Mouse (Mus musculus) erythroblast, embryonic 14.5 days (primary cell): ENCODE measurements around the gene Myt1l. TPM values are rescaled to one million over a fixed set of nuclear protein-coding genes. Genes with fewer than 3 reads are reported as not detected.

Source experiments
- H3K27me3 ChIP-seq: 2 replicates; pipeline ENCODE4 v1.6.1; 2012; ENCODE audit warnings: inconsistent platforms; ENCODE audit not compliant: control insufficient read depth
- H3K36me3 ChIP-seq: 2 replicates; pipeline ENCODE4 v1.6.1; 2012; ENCODE audit warnings: mild to moderate bottlenecking, inconsistent platforms; ENCODE audit not compliant: control insufficient read depth
- H3K4me1 ChIP-seq: 2 replicates; pipeline ENCODE4 v1.6.1; 2012; ENCODE audit warnings: inconsistent platforms; ENCODE audit not compliant: control insufficient read depth
- H3K4me3 ChIP-seq: replicated peaks from 2 replicates; pipeline ENCODE3; 2012; ENCODE audit warnings: moderate library complexity, mild to moderate bottlenecking, inconsistent platforms
- H3K9me3 ChIP-seq: 2 replicates; pipeline ENCODE4 v1.6.1; 2012; ENCODE audit warnings: low read length, inconsistent platforms, mixed read lengths; ENCODE audit not compliant: control insufficient read depth
- GATA1 ChIP-seq: IDR thresholded peaks from 2 replicates; pipeline ENCODE4 v1.6.1; 2012; ENCODE audit warnings: low read length, inconsistent platforms, mixed read lengths
- TAL1 ChIP-seq: IDR thresholded peaks from 3 replicates; pipeline ENCODE4 v1.6.1; 2012; ENCODE audit warnings: low read length, inconsistent platforms, mixed read lengths
- polyA plus RNA-seq: library from polyadenylated mRNA; stranded (reverse); fragments of >175 nt; gene quantifications from 2 replicates; pipeline ENCODE4 v1.2.3, GENCODE M21; 2012

Gene Myt1l
- polyA plus RNA-seq, 1 experiment = not detected

DNA sequence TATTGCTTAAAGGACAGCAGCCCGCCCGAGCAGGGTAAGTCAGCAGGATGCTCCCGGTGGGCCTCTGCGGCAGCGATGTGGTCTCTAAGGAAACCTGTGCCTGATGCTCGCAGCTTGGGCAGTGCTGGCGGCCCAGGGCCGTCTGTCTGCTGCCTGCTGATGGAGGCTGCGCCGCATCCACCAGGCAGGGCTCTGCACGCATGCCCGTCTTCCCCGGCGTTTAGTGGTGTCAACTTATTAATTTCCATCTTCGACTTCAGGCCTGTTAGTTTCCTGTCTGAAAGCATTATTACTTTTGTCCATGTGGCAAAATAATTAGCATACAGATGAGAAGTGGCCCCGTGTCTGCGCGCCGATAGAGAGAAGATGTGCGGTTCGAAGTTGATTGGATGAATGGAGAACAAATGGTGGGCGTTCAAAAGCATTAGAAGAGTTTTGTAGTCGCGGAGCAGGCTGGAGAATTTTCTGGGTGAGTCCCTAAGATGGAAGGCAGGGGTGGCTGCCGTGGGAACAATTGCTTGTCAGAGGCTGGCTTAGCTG lies 6.6 kb downstream of the Myt1l start:
- Histone ChIP-seq H3K9me3 (no peaks in the 10 kb centered on the region), H3K4me1 (no peaks in the 10 kb centered on the region), H3K36me3 (no peaks in the 10 kb centered on the region), H3K4me3 (no peak overlapping the region), H3K27me3 (peaks cover 21% of the 10 kb centered on the region)
- TF ChIP-seq GATA1 = no peak
- TF ChIP-seq TAL1 = no peak

DNA sequence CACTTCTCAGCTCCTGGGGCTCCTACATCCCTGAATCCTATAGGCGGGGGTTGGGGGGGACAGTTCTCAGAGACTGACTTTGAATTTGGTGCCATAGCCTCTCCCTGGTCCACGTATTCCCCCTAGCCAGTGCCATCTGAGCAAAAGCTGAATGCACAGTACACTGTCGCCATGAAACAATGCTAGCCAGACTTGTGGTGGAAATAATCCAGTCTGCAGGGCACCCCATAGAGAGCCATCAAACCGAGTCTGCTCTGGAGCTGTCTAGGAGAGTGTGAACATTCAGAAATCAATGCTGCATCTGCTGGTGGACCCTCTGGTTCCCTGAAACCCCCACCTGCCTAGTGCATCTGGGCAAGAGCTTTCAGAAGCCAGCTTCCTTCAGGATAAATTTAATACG lies 9.7 kb downstream of the Myt1l start:
- H3K27me3 ChIP-seq = peaks cover 20% of the 10 kb centered on the region
- no peaks in the 10 kb centered on the region for H3K36me3 ChIP-seq
- TF ChIP-seq GATA1 (no peak), TAL1 (no peak)
- no peaks in the 10 kb centered on the region for H3K9me3 ChIP-seq
- H3K4me1 ChIP-seq = no peaks in the 10 kb centered on the region
- H3K4me3 ChIP-seq = no peak overlapping the region

DNA sequence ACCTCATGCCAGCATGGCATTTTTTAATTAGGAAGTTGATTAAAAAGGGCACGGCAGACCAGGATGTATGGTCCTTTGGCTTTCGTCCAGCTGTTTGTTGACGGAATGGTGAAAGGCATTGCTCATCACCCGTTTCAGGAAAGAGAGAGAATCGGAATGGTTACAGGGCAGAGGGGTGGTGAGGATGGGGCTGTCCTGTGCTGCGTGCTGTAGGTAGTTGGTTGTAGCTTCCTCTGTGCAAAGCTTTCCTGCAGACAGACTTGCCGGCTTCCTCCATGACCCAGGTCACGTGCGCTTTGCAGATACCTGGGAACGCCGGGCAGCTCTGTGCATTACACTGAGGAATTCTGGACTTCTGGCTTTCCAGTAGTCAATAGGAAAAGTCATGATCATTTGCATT lies 10.3 kb downstream of the Myt1l start:
- Histone ChIP-seq H3K4me3 (no peak overlapping the region), H3K9me3 (no peaks in the 10 kb centered on the region), H3K27me3 (peaks cover 15% of the 10 kb centered on the region), H3K4me1 (no peaks in the 10 kb centered on the region), H3K36me3 (no peaks in the 10 kb centered on the region)
- TF ChIP-seq TAL1 (no peak), GATA1 (no peak)

DNA sequence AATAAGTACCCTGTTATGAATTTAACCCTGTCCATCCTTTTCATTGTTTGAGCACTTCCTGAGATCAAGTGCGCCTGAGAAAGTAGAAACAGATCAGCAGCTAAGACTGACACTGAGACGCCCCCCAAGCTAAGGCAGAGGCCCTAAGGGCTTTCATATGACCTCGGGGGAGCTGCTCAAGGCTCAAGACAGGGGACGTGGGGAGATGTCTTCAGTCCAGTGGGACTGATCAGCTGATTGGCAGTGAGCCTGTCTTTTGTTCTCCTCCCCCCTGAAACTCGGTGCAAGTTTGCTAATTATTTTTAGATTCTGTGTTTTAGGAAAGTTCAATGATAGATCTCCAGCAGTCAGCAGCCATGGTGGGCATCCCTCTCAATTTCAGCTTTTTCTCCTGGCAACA lies 10.9 kb downstream of the Myt1l start:
- no peaks in the 10 kb centered on the region for H3K4me1 ChIP-seq
- no peak overlapping the region for H3K4me3 ChIP-seq
- no peaks in the 10 kb centered on the region for H3K36me3 ChIP-seq
- no peaks in the 10 kb centered on the region for H3K9me3 ChIP-seq
- peaks cover 11% of the 10 kb centered on the region for H3K27me3 ChIP-seq
- TF ChIP-seq TAL1 (no peak), GATA1 (no peak)

DNA sequence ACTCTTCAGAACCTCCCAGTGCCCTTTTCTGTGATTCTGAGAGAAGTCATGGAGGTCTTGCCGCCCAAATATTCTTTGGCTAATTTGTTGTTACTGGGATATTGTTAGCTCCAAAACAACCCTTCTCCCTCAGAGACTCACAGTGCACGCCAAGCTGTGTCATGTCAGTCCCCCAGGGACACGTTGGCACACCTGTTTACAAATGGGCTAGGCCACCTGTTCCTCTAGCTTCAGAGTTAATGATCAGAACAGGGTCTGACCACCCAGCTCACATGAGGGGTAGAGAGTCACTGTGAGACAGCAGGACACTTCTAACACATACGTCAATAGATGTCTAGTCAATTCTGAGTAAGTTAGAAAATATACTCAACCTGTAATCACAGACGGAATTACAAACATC lies 12.6 kb downstream of the Myt1l start:
- TF ChIP-seq GATA1 = no peak
- no peak for TF ChIP-seq TAL1
- H3K4me3 ChIP-seq = no peak overlapping the region
- H3K27me3 ChIP-seq = no peaks in the 10 kb centered on the region
- no peaks in the 10 kb centered on the region for H3K4me1 ChIP-seq
- H3K36me3 ChIP-seq = no peaks in the 10 kb centered on the region
- H3K9me3 ChIP-seq = no peaks in the 10 kb centered on the region

DNA sequence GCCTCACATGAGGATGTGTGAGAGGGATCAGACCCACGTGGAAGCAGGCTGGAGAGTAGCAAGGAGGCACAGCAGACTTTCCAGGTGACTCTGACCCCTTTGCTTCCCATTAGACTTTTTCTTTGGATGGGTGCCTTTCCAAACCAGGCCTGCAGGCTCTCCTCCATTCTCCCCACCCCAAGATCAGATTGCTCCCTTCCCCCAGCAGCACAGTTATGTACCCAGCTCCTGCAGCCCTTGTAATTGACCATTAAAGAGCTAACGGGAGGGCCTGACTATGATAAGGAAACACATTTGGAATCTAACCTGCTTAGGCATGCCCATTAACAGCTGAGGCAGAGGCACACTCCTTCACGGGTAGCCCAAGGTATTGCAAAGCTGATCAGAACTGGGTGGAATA lies 17.9 kb downstream of the Myt1l start:
- H3K4me3 ChIP-seq = no peak overlapping the region
- no peak for TF ChIP-seq TAL1
- TF ChIP-seq GATA1 = no peak
- no peaks in the 10 kb centered on the region for H3K9me3 ChIP-seq
- H3K4me1 ChIP-seq = no peaks in the 10 kb centered on the region
- no peaks in the 10 kb centered on the region for H3K27me3 ChIP-seq
- H3K36me3 ChIP-seq = no peaks in the 10 kb centered on the region

DNA sequence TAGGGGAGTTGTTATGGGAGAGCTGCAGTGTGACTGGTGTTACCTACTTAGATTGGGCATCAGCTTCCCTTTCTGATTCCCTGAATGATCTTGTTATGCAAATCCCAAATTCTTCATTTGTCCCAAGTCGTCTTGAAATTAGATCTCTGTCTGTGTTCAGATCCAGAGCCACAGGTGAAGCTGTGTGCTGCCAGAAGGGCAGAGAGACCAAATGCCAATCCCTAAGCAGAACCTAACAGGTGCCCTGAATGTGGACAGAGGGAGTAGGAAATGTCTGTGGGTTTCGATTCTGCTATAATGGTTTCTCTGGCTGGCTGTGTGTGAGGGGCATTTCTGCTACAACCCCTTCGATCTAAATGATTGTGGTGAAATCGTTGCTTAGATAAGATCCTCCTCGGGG lies 18.9 kb downstream of the Myt1l start:
- H3K4me1 ChIP-seq = no peaks in the 10 kb centered on the region
- TF ChIP-seq TAL1 = no peak
- TF ChIP-seq GATA1 = no peak
- no peaks in the 10 kb centered on the region for H3K36me3 ChIP-seq
- H3K9me3 ChIP-seq = no peaks in the 10 kb centered on the region
- H3K4me3 ChIP-seq = no peak overlapping the region
- no peaks in the 10 kb centered on the region for H3K27me3 ChIP-seq

DNA sequence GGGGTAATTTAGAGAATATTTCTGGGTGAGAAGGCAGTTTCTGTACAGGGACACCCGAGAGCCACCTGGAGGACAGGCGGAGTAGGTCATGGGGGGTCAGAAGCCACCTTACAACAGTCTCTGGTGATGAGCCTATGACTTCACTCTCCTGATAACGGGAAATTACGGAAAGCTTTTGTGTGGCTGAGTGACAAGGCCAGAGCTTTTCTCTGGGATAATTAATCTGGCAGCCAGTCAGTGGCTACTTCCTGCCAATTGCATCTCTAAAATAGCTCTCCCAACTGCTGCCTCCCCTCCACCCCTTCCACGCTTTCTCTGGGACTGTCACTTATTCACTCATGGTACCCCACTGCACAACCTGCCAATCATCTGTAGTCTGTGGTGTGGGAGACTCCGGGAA lies 19.6 kb downstream of the Myt1l start:
- Histone ChIP-seq H3K4me1 (no peaks in the 10 kb centered on the region), H3K9me3 (no peaks in the 10 kb centered on the region), H3K4me3 (no peak overlapping the region), H3K36me3 (no peaks in the 10 kb centered on the region), H3K27me3 (no peaks in the 10 kb centered on the region)
- TF ChIP-seq TAL1 (no peak), GATA1 (no peak)

DNA sequence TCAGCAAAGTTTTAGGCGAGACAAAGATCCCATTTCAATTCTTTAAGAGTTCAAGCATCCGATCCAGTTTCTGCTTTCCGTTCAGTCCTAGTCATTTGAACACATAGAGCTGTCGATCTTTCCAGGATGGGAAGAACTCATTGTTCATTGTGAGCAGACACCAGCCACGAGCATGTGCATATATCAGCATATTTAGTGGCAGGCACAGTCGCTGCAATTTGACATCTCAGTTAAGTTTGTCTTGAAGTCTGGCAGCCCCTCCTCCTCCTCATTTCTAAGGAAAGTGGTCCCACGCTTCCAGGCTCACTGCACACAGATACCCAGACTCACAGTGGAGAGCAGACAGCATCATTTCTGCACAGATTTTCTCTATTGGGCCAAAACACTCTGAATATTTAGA lies 25.0 kb downstream of the Myt1l start:
- Histone ChIP-seq H3K36me3 (no peaks in the 10 kb centered on the region), H3K27me3 (no peaks in the 10 kb centered on the region), H3K4me1 (no peaks in the 10 kb centered on the region), H3K9me3 (no peaks in the 10 kb centered on the region), H3K4me3 (no peak overlapping the region)
- TF ChIP-seq TAL1 = no peak
- no peak for TF ChIP-seq GATA1

DNA sequence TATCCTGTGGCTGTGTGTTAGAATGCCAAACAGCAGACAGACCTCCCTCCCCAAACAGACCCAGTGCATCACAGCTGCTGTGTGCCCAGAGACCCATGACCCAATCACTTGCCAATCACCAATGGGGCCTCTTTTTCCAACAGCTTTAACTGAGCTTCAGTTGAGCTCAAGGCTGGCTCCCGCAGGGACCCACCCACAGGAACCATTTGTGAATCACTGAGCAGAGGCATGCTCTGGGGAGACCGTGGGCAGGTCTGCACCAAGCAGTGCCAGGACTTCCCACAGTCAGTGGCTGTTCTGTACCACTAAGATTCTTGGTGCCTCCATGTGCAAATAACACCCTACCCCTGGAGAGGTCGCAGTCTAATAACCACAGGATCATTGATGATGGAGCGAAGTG lies 27.5 kb downstream of the Myt1l start:
- H3K4me3 ChIP-seq = no peak overlapping the region
- no peaks in the 10 kb centered on the region for H3K9me3 ChIP-seq
- no peaks in the 10 kb centered on the region for H3K36me3 ChIP-seq
- TF ChIP-seq TAL1 (no peak), GATA1 (no peak)
- no peaks in the 10 kb centered on the region for H3K27me3 ChIP-seq
- no peaks in the 10 kb centered on the region for H3K4me1 ChIP-seq
